Mouse (Mus musculus) neutrophil, adult 59 days (primary cell): ENCODE data around the gene Ckap5. TPM values are rescaled to one million over a fixed set of nuclear protein-coding genes. Genes with fewer than 3 reads are reported as not detected.

Experiments used
- total RNA-seq, 2 experiments: library from RNA; stranded (reverse); gene quantifications; 1 replicate in 1 of 2; 2 replicates in 1 of 2; pipeline ENCODE4 v1.2.4; 2023

Gene Ckap5
- total RNA-seq, result 10 to 100 TPM; 53.5 to 62.7 TPM

GRCm38 (mm10) chr2:91526294-91527146, at the start of gene Ckap5:
Gene Ckap5, plus strand, starts transcription at chr2:91526762.

DNA sequence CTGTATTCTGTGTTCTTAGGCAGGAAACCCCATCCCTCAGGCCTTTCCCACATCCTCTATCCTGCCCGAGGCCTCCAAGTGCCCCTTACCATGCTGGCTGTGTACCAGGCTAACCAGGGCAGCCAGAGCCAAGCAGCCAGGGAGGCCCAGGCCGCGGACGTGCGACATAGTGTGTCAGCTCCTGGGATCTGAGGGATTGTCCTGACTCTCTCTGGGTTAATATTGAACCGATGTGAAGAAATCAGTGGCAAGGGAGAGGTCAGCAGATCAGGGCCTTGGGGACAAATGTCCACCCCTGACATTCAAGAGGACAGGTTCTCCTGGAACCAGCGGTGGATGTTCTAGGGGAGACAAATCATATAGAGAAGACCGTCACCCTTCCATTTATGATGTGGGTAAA, 109.7 kb downstream of the Ckap5 start, which contains the start of gene F2:
Gene F2, minus strand, starts transcription at position 186 of the 400 bp plus-strand sequence.

GRCm38 (mm10) chr2:91649553-91650359, 123.2 kb downstream of the Ckap5 start, which contains the start of the genes Zfp408 and Arhgap1:
Gene Zfp408, minus strand, starts transcription at chr2:91649791.
Gene Arhgap1, plus strand, starts transcription at chr2:91649860.

Other genes with a start within 250 kb of the Ckap5 start
- 1 to 10 TPM; 2.4 to 2.8 TPM for gene 1110051M20Rik, start 82.1 kb upstream of the Ckap5 start, total RNA-seq
- 1 to 10 TPM; 5.3 to 6.5 TPM for gene Lrp4, start 69.3 kb upstream of the Ckap5 start, total RNA-seq
- gene F2, start 109.7 kb downstream of the Ckap5 start, total RNA-seq, result under 1 TPM in 1 of 2 experiments, not detected in 1; 0.18 TPM
- 10 to 100 TPM; 17.6 to 18.6 TPM for gene Zfp408, start 123.0 kb downstream of the Ckap5 start, total RNA-seq
- 10 to 100 TPM; 80.0 to 80.8 TPM for gene Arhgap1, start 123.1 kb downstream of the Ckap5 start, total RNA-seq
- 10 to 100 TPM; 23.5 to 23.6 TPM for gene Atg13, start 183.8 kb downstream of the Ckap5 start, total RNA-seq
- gene Harbi1, start 184.1 kb downstream of the Ckap5 start, total RNA-seq, result 1 to 10 TPM; 2.6 to 3.6 TPM
- 10 to 100 TPM; 32.3 to 34.1 TPM for gene Ambra1, start 203.4 kb downstream of the Ckap5 start, total RNA-seq